Mouse (Mus musculus) spleen, postnatal 36 days (tissue): ENCODE data around the gene Zfp93.
A peak's percentile ranks its signal among the peaks of the same experiment; 100 is the strongest.

Experiments used
- DNase-seq, 2 experiments: peaks; one replicate each; pipeline ENCODE4 v3.0.0; 2022; ENCODE audit warnings: low spot score in 2 of 2, mixed read lengths in 1 of 2

Gene Zfp93

GRCm38 (mm10) chr7:24291387-24292090, 21.3 kb downstream of the Zfp93 start:
- no peak for DNase-seq

DNA sequence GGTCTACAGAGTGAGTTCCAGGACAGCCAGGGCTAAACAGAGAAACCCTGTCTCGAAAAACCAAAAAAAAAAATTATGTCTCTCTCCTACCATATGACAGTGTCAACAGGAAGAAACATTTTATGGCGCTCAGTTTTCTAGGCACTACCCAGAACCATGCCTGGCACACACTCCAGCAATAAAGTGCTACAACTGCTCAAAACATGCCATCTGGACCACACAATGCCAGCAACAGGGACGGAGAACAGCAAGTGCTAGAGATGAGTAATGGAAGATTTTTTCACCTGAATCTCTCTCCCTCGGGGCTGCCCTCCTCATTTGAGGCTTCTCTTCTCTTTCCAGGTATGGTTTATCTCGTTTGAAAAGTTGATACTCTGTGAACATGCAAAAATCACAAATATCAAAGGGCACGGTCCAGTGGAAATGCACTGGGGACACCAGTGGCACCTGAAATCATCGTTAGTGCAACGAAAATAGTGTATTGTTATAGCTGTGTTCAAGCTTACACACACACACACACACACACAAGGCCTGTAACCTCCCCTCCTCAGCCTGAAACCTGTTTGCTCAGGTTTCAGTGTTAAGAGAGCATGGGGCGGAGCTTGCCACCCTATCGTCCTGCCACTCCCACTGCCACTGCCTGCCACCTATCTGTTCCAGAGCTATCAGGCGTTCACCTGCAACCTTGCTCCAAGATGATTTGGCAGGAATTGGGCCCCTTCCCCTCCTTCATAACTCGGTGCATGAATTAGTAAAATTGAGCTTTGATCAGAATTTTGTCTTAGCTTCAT, 23.0 kb downstream of the Zfp93 start:
- no peak for DNase-seq

- DNase-seq: no peak
Observed at GRCm38 (mm10) chr7:24294763-24295162, 24.5 kb downstream of the Zfp93 start.

DNA sequence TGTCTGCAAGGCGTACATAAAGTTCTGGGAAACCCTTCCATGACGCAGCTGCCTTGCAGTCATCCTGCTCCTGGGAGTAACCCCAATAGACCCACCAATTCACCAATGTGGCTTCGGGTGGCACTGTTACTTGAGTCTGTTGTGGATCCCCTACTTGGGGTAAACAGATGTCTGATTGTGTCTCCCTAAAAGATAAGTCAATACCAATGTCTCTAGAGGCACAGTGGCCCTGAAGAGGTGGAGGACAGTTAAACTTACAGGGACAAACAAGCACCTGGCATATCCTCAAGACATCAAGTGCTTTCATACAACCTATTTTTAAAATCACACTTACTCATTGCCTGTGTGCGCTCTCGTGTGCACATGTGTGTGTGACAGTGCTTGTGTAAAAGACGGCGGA, 25.2 kb downstream of the Zfp93 start:
- no peak for DNase-seq

DNA sequence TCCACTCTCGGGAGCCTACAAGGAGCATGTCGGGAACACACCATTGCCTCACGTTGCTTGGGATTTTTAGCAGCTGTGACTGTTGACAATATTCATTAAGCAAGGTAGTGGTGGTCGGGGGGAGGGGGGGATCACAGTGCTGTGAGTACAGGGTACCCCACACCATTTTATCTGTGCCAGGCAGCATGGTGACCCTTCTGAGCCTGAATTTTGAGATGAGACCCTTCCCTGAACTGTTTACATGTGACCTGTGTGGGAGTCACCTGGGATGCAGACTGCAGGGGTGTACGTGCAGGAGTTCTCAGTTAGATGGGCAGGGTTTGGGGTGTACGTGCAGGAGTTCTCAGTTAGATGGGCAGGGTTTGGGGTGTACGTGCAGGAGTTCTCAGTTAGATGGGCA, 26.2 kb downstream of the Zfp93 start:
- DNase-seq: no peak

GRCm38 (mm10) chr7:24297361-24298095, 27.3 kb downstream of the Zfp93 start:
- DNase-seq: no peak

DNA sequence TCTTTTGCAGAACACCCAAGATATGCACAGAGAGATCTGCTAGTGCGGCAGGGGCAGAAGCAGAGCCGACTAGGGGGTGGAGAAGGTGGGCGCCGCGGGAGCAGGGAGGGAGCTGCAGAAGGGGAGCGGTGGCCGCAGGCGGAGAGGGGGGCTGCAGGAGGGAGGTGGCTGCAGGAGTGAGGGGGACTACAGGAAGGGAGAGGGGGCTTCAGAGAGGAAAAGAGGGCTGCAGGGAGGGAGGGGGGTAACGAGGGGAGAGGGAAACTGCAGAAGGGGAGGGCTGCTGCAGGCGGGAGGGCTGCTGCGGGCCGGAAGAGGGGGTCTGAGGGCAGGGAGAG, 28.4 kb downstream of the Zfp93 start:
- no peak for DNase-seq

GRCm38 (mm10) chr7:24298973-24299708, 28.9 kb downstream of the Zfp93 start:
- DNase-seq: peak; percentile 68 to 72

DNA sequence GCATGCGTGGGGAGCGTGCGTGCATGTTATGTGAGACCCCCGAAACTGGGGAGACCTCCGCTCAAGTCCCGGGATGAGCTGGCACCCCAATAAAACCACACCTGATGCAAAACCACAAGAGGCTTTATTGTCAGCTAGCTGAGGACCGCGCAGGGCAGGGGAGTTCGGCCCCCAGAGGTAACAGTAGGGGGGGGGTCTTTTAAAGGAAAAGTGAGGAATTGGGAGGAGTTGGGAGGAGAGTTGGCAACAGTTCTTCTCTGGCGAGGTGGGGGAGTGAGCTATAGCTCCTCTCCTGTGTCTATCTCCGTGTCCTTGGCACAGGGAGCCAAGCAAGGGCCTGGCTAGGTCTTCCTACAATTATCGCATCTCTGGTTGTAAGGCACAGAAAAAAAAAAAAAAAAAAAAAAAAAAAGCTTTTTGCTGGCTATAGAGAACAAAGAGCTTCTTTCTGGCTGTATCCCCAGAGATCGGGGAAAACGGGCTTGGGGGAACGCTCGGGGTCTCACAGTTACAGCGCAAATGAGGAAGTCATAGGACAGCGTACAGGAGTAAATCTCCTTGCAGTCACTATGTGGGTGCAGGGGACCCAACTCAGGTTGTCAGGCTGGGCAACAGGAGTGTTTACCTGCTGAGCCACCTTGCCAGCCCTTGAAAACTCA, 29.7 kb downstream of the Zfp93 start:
- DNase-seq: no peak

GRCm38 (mm10) chr7:24300771-24301282, 30.6 kb downstream of the Zfp93 start, which contains the start of gene Zfp61:
Gene Zfp61, minus strand, starts transcription at chr7:24301232.
- no peak for DNase-seq

DNA sequence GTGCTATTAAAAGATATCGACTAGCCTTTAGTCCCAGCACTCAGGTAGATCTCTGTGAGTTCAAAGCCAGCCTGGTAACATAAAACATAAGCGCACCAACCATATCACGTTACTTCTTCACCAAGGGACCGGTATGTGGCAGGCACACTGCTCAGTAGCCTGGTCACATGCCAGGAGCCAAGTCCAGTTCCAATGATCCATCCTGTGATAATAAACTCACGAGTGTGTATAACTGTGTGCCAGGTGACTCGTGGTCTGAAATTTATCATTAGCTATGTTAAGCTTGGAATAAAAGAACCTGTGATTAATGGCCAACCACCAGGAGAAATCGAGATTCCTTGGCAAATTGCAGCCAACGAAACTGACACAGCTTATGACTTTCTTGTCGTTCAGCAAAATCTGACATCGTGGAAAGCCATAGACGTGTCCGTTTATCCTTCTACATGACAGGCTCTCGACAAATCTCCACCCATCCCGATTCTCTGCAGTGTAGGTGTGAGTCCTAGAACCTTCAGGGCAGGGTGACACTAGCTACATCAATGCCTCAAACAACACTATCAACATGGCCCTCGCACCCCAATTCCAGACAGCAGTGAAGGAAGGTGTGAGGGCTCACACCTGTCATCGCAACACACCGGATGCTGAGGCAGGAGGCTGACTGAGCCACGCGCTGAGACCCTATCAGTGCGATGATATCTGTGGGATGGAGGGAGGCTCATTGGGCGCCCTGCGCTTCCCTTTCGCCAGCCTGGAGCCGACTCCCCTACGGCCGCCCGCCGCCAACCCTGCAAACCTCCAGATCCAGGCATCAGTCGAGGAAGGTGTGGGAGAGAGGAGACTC, 45.7 kb downstream of the Zfp93 start:
- no peak for DNase-seq

GRCm38 (mm10) chr7:24316567-24317092, 46.4 kb downstream of the Zfp93 start, which contains the start of gene Zfp94:
Gene Zfp94, minus strand, starts transcription at chr7:24316666.
- peak; percentile 95 to 96 for DNase-seq

DNA sequence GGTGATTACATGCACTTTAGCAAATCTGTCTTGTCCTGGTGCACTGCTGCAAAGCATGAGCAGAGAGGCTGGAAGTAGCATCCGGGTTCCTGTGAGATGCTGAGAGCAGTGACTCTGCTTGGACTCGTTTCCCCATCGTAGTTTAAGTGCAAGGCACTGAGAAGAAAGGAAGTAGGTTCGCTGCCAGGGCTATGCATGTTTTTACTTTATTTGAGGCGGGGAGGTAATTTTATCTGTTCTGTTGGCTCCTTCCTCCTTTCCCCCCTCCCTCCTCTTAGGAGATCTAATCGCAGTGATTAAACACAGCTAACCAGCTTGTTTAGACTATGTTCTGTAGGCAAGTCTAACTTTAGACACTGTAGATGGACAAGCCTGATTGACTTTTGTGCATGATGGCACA, 48.7 kb downstream of the Zfp93 start:
- DNase-seq: peak in 1 of 2 experiments; percentile 8

DNA sequence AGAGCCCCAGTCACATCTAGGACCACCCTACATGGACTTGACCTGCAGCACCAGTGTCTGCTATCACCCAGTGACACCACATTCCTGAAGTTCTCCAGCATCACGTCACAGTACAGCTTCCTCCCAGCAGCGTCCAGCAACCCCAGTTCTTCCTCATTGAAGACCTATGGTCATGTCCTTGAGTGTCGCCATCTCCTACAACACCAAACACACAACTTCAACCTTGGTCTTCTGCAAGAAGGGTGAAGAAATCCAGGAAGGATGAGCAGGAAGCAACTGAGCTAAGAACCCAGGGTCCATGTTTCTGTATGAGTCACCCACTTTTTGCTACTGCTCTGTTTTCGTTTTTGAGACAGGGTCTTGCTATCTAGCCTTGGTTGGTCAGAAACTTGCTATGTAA, 52.4 kb downstream of the Zfp93 start:
- DNase-seq: no peak

GRCm38 (mm10) chr7:24325197-24325596, 55.0 kb downstream of the Zfp93 start:
- DNase-seq: no peak

DNA sequence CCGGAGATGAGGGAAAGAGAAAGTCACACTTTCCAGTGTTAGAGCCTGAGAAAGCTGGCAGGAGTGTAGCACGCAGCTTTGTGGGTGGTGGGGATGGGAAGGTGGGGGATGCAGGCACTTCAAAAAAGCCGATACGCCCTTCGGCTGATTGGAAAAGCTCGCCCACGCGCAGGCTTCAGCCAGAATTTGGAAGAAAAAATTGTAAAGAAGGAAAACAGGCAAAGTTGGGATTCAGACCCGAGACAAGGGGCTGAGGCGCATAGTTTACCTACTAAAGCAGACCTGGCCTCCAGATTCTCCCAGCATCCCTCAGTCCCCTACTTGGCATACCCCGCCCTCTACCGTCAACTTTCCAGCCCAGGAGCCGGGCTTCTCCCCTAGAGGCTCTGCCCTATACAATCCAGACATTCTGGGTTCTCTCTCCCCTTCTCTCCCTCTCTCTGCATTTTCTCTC, 55.5 kb downstream of the Zfp93 start:
- DNase-seq: no peak

DNA sequence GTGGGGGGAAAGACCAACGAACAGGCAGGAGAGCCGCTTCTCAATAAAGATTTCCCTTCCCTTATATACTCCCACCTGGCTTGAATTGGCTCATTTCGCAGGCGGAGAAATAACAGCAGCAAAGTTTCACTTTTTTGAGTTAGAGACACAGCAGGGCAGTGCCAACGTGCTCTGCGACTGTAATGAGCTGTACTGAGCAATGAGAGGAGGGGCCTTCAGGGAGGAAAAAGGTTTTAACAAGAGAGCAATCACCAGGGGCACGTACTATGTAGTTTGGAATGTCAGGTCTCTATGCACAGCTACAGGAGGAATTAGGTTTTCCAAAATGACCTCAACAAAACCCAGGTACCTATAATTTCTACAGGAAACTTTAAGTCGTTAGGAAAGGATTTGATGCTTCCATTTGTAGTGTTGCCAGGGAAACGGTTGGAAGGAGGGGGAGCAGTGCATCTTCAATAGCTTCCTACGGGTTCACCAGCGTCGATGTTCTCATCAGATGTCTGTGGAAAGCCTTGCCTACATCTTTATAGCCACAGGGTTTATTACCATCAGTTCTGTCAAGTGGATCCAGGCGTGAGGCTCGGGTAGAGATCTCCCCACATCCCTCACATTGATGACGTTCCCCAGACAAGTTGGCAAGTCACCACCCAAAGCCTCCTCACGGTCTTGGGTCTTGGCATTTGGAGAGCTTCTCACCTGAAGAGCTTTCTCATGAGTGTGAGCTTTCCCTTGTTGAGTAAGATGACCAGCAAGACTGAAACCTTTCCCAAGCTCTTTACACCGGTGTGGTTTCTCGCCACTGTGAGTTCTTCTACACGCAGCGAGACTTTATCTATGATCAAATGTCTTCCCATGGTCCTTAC, 56.3 kb downstream of the Zfp93 start:
- no peak for DNase-seq
